Mouse (Mus musculus): ENCODE results near the gene Apc2. TPM values are rescaled to one million over a fixed set of nuclear protein-coding genes. Genes with fewer than 3 reads are reported as not detected.
A peak's percentile ranks its signal among the peaks of the same experiment; 100 is the strongest.

The Apc2 gene
- total RNA-seq, 2 experiments from 2014 or later: 106 to 109 TPM

DNA sequence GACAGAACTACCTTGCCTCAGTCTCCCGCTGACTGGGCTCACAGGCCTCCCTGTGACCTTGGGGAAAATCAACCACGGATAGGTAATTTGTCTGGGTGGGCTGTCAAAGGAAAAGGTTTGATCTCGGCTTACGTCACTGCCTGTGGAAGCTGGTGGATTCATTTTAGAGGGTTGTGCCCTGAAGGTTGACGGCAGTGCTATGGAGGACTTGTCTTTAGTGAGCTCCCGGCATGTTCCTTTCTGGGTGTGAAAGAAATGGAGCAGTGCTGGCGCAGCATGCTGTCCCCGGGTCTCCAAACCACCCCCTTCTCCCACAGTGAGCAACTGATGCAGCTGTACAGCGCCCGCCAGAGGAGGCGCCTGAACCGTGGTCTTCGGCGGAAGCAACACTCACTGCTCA, 2.5 kb upstream of the Apc2 start:
- DNase-seq (ENCODE audit: low spot score in 2 of 2): no peak

DNA sequence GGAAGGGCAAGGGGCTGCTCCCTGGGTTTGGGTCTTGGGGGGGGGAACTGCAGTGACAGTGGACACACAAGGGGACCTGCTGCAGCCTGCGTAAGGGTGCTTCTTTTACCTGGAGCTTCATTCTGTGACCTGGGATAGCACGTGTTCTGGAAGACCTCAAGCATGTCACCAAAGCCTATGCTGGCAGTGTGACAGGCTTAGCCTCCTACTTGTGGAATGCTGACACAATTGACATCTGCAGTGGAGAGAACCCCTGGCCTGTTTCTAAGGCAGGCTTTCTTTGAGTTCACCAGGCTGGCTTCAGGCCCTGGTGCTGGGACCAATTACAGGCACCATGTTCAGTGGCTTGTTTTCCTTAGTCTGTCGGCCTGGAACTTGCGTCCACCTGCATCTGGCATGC, 1.5 kb upstream of the Apc2 start:
- DNase-seq (ENCODE audit: low spot score in 2 of 2): no peak

DNA sequence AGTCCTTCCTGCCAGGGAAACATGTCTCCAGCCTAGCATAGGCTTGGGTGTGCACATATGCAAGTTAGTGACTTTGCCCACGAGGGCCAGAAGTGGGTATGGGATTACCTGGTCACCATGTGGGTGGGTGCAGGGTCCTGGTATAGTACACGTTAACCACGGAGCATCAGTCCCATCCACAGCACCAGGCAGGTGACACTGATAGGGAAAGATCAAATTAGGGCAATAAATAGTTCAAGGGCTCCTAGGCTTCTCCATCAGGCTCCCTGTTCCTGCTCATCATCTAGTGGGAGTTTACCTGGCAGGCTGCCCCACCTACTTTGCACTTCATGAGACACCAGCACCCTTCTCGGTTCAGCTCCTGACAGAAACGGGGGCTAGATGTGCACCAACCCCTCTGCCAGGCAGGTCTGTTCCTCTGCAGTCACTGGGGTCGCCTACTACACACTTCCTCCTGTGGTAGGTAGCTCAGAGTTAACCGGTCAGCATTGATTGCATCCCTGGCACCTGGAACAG, 931 bp upstream of the Apc2 start:
- no peak for DNase-seq (ENCODE audit: low spot score in 2 of 2)

DNA sequence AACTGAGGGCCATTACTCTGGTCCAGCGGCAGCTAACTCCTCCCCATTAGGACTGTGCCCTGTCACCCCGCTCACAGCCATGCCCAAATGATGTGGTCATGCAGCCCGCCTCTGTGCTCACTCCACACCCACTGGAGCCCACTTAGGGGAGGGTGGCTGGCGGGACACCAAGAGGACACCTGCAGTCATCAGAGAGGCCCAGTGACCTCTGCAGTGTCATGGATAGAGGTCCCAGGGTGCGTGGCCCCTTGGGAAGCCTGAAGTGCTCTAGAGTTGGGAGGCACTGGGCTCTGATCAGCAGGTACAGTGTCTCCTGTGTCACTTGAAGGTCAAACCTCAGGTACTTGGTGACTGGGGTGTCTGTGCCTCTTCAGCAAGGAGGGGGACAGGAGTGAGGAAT, 1.0 kb downstream of the Apc2 start:
- DNase-seq (ENCODE audit: low spot score in 2 of 2): no peak

DNA sequence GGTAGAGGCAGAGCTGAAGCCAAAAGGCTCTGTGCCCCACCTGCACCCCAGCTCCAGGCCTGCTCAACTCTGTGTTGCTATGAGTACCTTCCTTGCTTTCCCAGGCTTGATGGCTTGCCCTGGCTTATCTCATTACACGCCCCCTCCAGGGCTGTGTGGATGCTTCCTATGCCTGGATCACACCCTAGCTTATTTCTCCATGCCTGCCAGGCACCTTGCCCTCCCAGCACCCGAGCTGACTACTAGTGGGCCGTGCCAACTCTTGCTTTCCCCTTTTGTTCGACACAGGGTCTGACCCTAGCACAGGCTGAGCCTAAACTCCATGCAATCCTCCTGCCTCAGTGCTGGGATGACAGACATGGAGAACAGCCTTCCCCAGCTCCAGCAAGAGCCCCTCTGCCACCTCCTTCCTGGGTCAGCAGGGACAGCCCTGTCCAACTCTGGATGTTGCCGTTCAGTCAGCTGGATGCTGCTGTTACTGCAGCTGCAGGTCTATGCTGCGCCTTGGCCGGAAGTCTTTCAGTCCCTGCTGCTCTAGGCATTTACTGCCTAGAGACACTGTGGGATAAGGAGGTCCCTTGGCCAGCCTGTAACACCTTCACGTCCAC, 1.9 kb downstream of the Apc2 start:
- DNase-seq (ENCODE audit: low spot score in 2 of 2): no peak

DNA sequence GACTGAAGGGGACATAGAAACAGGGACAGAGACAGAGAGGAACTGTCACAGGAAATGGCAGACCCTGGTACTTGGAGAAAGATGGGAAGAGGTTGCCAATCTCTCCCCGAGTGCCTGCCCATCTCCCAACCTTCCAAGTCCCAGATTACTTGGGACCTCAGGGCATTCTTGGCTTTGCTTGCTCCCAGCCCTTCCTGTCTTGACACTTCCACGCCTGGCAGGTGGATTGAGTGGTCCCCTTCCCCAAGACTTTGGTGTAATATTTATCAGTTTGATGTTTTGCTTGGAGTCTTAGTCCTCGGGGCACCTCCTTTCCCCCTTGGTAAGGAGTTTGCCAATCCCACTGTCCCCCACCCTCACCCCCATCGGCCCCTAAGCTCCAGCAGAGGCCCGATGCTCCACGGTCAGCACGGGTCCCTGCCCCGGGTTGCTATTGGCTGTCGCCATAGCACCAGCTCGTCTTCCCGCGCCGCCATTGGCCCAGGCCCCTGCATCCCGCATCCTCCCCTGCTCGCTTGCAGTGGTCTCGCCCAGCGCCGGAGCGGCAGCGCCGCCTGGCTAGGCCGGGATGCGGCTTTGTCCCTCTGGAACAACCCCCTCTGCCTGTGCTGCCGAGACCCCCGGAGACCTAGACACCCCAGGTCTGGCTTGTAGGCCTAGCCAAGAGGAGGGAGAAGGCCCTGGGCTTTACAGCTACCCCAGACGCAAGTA, 2.9 kb downstream of the Apc2 start:
- DNase-seq (ENCODE audit: low spot score in 2 of 2): peak; percentile 92 to 93

DNA sequence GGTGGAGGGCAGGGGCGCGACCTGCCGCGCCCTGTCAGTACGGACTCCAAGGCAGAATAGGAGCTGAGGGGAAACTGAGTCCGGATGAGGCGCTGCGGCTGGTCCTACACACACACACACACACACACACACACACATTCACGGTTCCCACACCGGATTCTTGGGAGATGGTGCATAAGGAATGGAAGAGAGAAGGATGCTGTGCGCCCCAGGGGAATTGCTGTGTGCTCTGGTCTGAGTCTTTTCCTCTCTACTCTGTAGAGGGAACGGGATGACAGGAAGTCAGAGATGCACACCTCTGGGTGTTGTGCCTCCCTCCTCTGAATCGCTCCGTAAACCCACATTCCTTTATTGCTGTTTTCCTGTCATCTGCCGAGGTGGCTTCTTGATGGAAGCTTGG, 3.5 kb downstream of the Apc2 start:
- DNase-seq (ENCODE audit: low spot score in 2 of 2): no peak

DNA sequence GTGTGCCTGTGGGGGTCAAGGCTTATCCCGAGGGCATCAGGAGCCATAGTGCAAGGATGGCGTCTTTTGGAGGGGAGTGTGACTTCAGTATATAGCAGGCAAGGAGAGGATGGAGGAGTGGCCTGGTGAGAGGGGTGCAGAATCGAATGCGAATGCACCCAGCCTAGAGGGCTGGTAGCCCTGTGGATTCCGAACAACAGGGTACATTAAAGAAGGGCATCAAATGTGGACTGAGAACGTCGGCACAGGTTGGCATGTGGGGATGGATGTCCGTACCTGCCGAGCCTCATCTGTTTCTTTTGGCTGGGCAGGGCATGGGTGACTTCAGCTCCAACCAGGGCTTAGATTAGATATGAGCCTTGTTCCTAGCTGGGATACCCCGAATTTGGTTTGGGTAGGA, 4.0 kb downstream of the Apc2 start:
- DNase-seq (ENCODE audit: low spot score in 2 of 2): no peak

DNA sequence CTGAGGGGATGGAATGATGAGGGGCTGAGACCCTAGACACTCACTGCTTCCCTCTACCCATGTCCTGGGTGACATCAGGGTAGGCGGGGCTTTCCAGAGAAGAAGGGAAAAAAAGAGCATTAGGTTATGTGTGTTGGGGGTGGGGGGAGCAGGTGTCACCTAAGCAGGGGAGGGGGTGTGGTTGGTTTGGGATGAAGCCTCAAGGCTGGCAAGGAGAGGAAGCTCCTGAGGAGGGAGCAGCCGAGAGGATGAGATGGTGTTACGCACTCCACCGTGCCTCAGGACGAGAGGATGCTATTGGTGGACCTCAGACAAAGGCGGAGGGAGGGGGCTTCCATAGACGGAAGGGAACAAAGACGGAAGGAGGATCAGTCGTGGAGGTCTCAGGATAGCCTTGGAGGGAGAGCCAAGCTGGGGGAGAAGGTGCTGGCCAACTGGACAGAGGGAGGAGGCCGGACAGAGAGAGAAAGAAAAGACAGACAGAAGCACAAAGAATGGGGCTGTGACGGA, 5.0 kb downstream of the Apc2 start:
- no peak for DNase-seq (ENCODE audit: low spot score in 2 of 2)

DNA sequence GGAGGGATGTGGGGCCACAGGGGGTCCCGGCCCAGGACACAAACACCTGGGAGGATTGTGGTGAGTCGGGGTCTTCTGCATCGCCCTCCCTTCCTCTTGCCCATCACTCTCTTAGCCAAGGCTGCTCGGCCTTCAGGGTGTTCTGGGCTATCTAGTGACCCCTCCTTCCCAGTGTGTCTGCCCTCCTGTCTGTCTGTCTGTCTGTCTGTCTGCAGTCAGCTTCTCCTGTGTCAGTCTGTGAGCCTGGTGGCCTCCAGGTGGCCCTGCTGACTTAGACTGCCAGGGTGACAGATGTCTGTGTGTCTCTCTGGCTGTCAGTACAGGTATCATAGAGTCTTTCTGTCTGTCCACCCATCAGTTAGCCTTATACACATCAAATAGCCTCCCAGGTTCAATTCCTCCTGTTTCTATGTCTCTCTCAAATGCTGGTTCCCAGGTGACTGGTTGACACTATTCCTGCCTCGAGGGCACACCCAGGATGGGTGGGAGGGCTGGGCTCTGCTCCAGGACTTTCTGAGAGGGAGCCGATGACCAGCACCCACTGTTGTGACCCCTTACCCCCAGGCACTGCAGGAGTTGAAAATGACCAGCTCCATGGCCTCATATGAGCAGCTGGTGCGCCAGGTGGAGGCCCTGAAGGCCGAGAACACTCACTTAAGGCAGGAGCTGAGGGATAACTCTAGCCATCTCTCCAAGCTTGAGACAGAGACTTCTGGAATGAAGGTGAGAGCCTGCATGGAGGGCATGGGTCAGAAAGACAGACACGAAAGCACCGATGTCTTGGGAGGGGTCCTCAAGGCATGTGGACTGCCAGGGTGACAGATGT, 5.7 kb downstream of the Apc2 start:
- DNase-seq (ENCODE audit: low spot score in 2 of 2): no peak

DNA sequence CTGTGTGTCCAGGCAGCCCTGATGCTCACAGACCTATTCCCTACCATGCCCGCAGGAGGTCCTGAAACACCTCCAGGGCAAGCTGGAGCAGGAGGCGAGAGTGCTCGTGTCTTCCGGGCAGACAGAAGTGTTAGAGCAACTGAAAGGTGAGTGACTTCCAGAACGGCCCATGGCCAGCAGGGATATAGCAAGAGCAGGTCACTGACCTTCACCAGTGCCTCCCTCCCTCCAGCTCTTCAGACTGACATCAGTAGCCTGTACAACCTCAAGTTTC, 6.2 kb downstream of the Apc2 start:
- DNase-seq (ENCODE audit: low spot score in 2 of 2): no peak

DNA sequence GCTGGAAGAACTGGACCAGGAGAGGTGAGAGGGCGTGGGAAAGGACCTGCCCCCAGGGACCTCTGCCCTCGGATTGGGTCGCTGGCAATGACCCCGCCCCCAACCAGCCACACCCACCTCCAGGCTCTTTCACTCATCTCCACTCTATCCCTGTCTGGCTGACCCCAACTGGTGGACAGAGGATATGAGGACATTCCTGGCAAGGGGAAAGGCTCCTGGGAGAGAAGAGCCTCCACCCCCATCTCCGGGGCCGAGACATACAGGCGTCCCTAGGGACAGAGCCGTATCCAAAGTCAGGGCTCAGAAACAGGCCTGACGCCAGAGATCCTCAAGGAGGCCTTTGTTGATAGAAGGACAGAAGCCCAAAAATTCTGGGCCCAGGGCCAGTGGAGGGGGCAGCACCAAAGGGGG, 6.7 kb downstream of the Apc2 start:
- no peak for DNase-seq (ENCODE audit: low spot score in 2 of 2)

DNA sequence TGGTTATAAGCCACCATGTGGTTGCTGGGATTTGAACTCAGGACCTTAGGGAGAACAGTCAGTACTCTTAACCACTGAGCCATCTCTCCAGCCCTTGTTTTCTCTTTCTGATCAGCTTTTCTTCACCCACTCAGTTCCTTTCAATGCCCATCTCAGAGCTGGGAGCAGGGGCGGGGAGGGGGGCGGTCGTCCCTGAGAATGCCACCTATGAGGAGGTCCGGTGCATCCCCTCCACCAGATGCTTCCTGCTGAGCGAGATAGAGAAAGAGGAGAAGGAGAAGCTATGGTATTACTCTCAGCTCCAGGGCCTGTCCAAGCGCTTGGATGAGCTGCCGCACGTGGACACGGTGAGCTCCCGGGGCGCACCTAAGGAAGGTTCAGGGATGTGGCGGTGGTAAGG, 8.7 kb downstream of the Apc2 start:
- no peak for DNase-seq (ENCODE audit: low spot score in 2 of 2)

DNA sequence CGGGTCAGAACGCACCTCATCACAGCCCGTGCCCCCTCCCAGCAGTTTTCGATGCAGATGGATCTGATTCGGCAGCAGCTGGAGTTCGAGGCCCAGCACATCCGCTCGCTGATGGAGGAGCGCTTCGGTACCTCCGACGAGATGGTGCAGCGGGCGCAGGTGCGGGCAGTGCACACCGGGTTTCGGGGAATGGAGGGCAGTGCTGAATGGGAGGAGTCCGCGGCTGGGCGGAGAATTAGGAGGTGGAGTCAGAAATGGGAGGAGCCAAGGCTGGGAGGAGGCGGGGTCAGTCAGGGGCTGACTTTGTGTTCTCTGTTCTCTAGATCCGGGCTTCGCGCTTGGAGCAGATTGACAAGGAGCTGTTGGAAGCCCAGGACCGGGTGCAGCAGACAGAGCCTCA, 9.1 kb downstream of the Apc2 start:
- no peak for DNase-seq (ENCODE audit: low spot score in 2 of 2)

DNA sequence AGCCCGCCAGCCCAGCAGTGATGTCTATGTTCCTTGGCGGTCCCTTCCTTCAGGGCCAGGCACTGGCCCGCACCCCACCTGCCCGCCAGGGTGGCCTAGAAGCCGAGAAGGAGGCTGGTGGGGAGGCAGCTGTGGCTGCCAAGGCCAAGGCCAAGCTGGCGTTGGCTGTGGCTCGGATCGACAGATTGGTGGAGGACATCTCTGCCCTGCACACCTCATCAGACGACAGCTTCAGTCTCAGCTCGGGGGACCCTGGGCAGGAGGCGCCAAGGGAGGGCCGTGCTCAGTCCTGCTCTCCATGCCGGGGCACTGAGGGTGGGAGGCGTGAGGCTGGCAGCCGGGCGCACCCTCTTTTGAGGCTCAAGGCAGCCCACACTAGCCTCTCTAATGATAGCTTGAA, 15.8 kb downstream of the Apc2 start:
- no peak for DNase-seq (ENCODE audit: low spot score in 2 of 2)

DNA sequence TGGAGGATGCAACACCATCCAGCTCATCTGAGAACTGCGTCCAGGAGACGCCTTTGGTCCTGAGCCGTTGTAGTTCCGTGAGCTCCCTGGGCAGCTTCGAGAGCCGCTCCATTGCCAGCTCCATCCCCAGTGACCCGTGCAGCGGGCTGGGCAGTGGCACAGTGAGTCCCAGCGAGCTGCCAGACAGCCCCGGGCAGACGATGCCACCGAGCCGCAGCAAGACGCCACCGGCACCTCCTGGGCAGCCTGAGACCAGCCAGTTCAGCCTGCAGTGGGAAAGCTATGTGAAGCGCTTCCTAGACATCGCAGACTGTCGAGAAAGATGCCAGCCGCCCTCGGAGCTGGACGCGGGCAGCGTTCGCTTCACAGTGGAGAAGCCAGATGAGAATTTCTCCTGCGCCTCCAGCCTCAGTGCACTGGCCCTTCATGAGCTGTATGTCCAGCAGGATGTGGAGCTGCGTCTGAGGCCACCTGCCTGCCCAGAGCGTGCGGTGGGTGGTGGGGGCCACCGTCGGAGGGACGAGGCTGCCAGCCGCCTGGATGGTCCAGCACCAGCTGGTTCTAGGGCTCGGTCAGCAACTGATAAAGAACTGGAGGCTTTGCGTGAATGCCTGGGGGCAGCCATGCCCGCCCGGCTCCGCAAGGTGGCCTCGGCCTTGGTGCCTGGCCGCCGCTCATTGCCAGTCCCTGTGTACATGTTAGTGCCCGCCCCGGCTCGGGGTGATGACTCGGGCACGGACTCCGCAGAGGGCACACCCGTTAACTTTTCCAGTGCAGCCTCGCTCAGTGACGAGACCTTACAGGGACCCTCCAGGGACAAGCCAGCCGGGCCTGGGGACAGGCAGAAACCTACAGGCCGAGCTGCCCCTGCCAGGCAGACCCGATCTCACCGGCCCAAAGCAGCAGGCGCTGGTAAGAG, 17.1 kb downstream of the Apc2 start:
- DNase-seq (ENCODE audit: low spot score in 2 of 2): no peak

DNA sequence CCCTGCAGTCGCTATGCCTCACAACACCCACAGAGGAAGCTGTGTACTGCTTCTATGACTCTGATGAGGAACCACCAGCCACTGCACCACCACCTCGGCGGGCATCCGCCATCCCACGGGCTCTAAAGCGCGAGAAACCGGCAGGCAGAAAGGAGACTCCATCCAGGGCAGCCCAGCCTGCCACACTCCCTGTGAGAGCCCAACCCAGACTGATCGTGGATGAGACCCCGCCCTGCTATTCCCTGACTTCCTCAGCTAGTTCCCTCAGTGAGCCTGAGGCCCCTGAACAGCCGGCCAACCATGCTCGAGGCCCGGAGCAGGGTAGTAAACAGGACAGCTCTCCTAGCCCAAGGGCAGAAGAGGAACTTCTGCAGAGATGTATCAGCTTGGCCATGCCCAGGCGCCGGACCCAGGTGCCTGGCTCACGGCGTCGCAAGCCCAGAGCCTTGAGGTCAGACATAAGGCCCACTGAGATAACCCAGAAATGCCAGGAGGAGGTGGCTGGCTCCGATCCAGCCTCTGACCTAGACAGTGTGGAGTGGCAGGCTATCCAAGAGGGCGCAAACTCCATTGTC, 17.9 kb downstream of the Apc2 start:
- DNase-seq (ENCODE audit: low spot score in 2 of 2): peak in 1 of 2 experiments; percentile 12

DNA sequence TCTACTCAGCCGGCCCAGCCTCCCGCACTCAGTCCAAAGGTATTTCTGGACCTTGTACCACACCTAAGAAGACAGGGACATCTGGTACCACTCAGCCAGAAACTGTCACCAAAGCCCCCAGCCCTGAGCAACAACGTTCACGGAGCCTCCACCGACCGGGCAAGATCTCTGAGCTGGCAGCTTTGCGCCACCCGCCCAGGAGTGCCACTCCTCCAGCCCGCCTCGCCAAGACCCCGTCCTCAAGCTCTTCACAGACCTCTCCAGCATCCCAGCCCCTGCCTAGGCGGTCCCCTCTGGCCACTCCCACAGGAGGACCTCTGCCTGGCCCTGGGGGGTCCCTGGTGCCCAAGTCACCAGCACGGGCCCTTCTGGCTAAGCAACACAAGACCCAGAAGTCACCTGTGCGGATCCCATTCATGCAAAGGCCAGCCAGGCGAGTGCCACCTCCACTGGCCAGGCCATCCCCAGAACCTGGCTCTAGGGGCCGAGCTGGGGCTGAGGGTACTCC, 18.8 kb downstream of the Apc2 start:
- DNase-seq (ENCODE audit: low spot score in 2 of 2): no peak

DNA sequence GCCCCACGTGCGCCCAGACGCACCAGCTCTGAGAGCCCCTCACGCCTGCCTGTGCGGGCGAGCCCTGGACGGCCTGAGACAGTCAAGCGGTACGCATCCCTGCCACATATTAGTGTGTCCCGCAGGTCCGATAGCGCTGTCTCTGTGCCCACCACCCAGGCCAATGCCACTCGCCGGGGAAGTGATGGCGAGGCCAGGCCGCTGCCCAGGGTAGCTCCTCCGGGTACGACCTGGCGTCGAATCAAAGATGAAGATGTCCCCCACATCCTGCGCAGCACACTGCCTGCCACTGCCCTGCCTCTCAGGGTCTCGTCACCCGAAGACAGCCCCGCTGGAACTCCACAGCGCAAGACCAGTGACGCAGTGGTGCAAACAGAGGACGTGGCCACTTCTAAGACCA, 19.5 kb downstream of the Apc2 start:
- no peak for DNase-seq (ENCODE audit: low spot score in 2 of 2)

DNA sequence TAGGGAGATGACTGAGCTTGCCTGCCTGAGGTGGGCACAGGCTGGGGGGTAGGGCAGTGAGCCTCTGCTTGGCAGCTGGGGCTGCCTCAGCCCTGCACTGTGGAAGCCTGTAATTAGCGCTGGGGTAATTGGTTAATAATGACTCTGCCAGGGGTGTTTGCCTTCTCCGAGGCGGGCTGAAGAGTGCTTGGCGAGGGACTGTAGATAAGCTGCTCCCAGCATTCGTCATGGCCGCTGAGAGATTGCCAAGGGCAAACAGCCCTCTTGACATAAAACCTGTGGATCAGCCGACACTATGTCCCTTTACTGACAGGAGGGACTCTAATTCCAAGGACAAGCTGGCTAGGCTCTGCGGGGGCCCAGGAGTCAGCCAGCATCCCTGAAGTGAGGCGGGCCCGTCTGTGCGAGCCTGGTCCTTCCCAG, 20.6 kb downstream of the Apc2 start:
- DNase-seq (ENCODE audit: low spot score in 2 of 2): peak in 1 of 2 experiments; percentile 20

DNA sequence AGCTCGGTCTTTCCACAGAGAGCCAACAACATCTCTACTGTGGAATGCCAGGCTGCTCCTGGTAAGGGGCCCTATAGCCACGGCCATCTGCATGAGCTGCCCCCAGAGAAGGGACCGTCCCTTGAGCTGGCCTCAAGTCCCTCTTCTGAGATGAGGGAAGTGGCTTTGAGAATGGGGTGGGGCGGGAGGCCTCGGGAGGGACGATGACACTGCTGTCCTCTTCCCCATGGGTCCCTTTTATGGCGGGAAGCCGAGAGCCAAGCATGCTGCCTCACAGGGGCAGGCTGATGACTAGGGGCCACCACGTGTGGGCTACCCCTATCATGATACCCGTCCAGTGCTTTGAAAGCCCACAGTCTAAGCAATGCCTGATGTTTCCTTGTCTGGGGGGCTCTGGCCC, 21.2 kb downstream of the Apc2 start:
- DNase-seq (ENCODE audit: low spot score in 2 of 2): no peak
